Mouse (Mus musculus) lung, embryonic 14.5 days (tissue): ENCODE results near the gene Lypd6b. TPM values are rescaled to one million over a fixed set of nuclear protein-coding genes. Genes with fewer than 3 reads are reported as not detected.

ENCODE experiments used
- ATAC-seq: fragments of 200-750 bp; cut with Nextera tagmentation; 2 replicates; pipeline ENCODE4 v1.8.0; 2017; ENCODE audit warnings: mild to moderate bottlenecking, moderate TSS enrichment, moderate library complexity; ENCODE audit not compliant: insufficient read depth
- DNase-seq: peaks from one replicate; pipeline ENCODE4 v3.0.0-alpha.2; 2015
- H3K27ac ChIP-seq: fragments of 300-500 bp; sonication (generic); 2 replicates; pipeline ENCODE4 v1.5.1; 2014; ENCODE audit warnings: low read depth, mild to moderate bottlenecking, moderate library complexity
- H3K27me3 ChIP-seq: fragments of 300-500 bp; sonication (generic); 2 replicates; pipeline ENCODE4 v1.6.1; 2014; ENCODE audit warnings: low read length, control low read depth; ENCODE audit not compliant: insufficient read depth
- H3K36me3 ChIP-seq: fragments of 300-500 bp; sonication (generic); 2 replicates; pipeline ENCODE4 v1.6.1; 2014; ENCODE audit warnings: control low read depth; ENCODE audit not compliant: insufficient read depth
- H3K4me1 ChIP-seq: fragments of 300-500 bp; sonication (generic); 2 replicates; pipeline ENCODE4 v1.6.1; 2014; ENCODE audit warnings: antibody characterized with exemption, control low read depth; ENCODE audit not compliant: insufficient read depth
- H3K4me2 ChIP-seq: fragments of 300-500 bp; sonication (generic); 2 replicates; pipeline ENCODE4 v1.6.1; 2014; ENCODE audit warnings: mild to moderate bottlenecking
- H3K4me3 ChIP-seq: fragments of 300-500 bp; sonication (generic); 2 replicates; pipeline ENCODE4 v1.5.1; 2014; ENCODE audit warnings: low read depth, low read length
- H3K9ac ChIP-seq: fragments of 300-500 bp; sonication (generic); 2 replicates; pipeline ENCODE4 v1.6.1; 2014
- H3K9me3 ChIP-seq: fragments of 300-500 bp; sonication (generic); 2 replicates; pipeline ENCODE4 v1.6.1; 2016; ENCODE audit warnings: low read depth, low read length, control low read depth
- CTCF ChIP-seq: IDR thresholded peaks from 2 replicates; pipeline ENCODE4 v1.5.1; 2016; ENCODE audit warnings: antibody characterized with exemption, low read depth
- WGBS: fragments of 180-500 bp; shearing (Covaris S2); extraction: QIAGEN DNeasy Blood & Tissue Kit; methylation state at CpG from one replicate; pipeline ENCODE4 v1.1.7; 2014; 5-methylcytosine and 5-hydroxymethylcytosine counted together
- polyA plus RNA-seq: library from polyadenylated mRNA; unstranded; fragments of >200 nt; fragmentation: Nextera tagmentation; extraction: Ambion mirVana; gene quantifications from 2 replicates; pipeline ENCODE4 v1.2.1, GENCODE M21; 2014

Lypd6b gene
- polyA plus RNA-seq, 1 experiment from 2014 or later = 1.2 TPM

- Histone ChIP-seq H3K36me3 (no peaks in the 10 kb centered on the region), H3K4me2 (no peak overlapping the region), H3K4me1 (no peaks in the 10 kb centered on the region; the same call in 1 of the 2 replicates), H3K4me3 (no peak overlapping the region), H3K27me3 (peaks cover 14% of the 10 kb centered on the region; the same call in 1 of the 2 replicates), H3K27ac (no peak overlapping the region), H3K9ac (no peak overlapping the region), H3K9me3 (no peaks in the 10 kb centered on the region)
- no peak for TF ChIP-seq CTCF
- no peak for DNase-seq
- WGBS = 66% methylated on average over 5 of the region's 5 CpGs
- ATAC-seq = no peak
These were observed 17.0 kb upstream of the Lypd6b start for GRCm38 (mm10) chr2:49770440-49770839.

DNA sequence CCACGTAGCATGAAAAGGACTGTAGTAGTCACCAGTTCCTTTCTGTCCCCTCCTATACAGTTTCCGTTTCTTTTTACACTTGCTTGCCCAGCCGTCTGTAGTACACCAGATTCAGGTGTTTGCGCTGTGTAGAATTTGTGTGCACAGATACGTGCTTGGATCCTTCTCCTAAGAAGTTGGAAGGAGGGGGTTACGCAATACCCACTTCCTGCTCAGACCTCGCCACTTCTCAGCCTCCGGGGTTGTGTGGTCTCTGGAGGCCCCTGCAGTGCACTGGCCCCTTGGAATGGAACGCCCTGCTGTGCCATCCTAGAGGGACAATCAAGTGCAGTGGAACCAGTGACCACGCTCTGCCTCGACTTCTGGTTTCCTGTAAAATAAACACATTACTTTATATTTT, 16.3 kb upstream of the Lypd6b start:
- Histone ChIP-seq H3K9ac (no peak overlapping the region), H3K4me3 (no peak overlapping the region), H3K4me2 (no peak overlapping the region), H3K27me3 (peaks cover 14% of the 10 kb centered on the region; the same call in 1 of the 2 replicates), H3K9me3 (no peaks in the 10 kb centered on the region), H3K27ac (no peak overlapping the region), H3K4me1 (no peaks in the 10 kb centered on the region; the same call in 1 of the 2 replicates), H3K36me3 (no peaks in the 10 kb centered on the region)
- DNase-seq = peak; percentile 63
- WGBS = 49% methylated on average over 11 of the region's 11 CpGs
- TF ChIP-seq CTCF = no peak
- ATAC-seq = peak; percentile 62; the same call in 1 of the 2 replicates

GRCm38 (mm10) chr2:49773194-49773931, 14.1 kb upstream of the Lypd6b start:
- H3K27ac ChIP-seq = no peak overlapping the region
- no peaks in the 10 kb centered on the region; the same call in 1 of the 2 replicates for H3K4me1 ChIP-seq
- TF ChIP-seq CTCF = no peak
- H3K4me2 ChIP-seq = no peak overlapping the region
- ATAC-seq (no peak), DNase-seq (peak; percentile 19)
- H3K9me3 ChIP-seq = no peaks in the 10 kb centered on the region
- H3K27me3 ChIP-seq = no peaks in the 10 kb centered on the region
- no peak overlapping the region for H3K4me3 ChIP-seq
- 45% methylated on average over 10 of the region's 10 CpGs for WGBS
- H3K9ac ChIP-seq = no peak overlapping the region
- H3K36me3 ChIP-seq = no peaks in the 10 kb centered on the region

GRCm38 (mm10) chr2:49774180-49774579, 13.3 kb upstream of the Lypd6b start:
- Histone ChIP-seq H3K9ac (no peak overlapping the region), H3K27me3 (no peaks in the 10 kb centered on the region), H3K4me3 (no peak overlapping the region), H3K36me3 (no peaks in the 10 kb centered on the region), H3K27ac (no peak overlapping the region), H3K9me3 (no peaks in the 10 kb centered on the region), H3K4me2 (no peak overlapping the region), H3K4me1 (no peaks in the 10 kb centered on the region; the same call in 1 of the 2 replicates)
- DNase-seq (no peak), ATAC-seq (no peak)
- TF ChIP-seq CTCF = no peak

GRCm38 (mm10) chr2:49775187-49775586, 12.3 kb upstream of the Lypd6b start:
- TF ChIP-seq CTCF = no peak
- Histone ChIP-seq H3K4me2 (no peak overlapping the region), H3K4me3 (no peak overlapping the region), H3K9ac (no peak overlapping the region), H3K9me3 (no peaks in the 10 kb centered on the region), H3K27ac (no peak overlapping the region), H3K27me3 (no peaks in the 10 kb centered on the region), H3K36me3 (no peaks in the 10 kb centered on the region), H3K4me1 (no peaks in the 10 kb centered on the region; the same call in 1 of the 2 replicates)
- DNase-seq (no peak), ATAC-seq (no peak)
- WGBS = 84% methylated on average over 4 of the region's 4 CpGs

- H3K27me3 ChIP-seq = no peaks in the 10 kb centered on the region
- H3K9ac ChIP-seq = no peak overlapping the region
- peak; percentile 42 for TF ChIP-seq CTCF
- no peaks in the 10 kb centered on the region for H3K36me3 ChIP-seq
- H3K4me1 ChIP-seq = no peaks in the 10 kb centered on the region; the same call in 1 of the 2 replicates
- DNase-seq (peak; percentile 41), ATAC-seq (no peak)
- no peak overlapping the region for H3K27ac ChIP-seq
- no peak overlapping the region for H3K4me2 ChIP-seq
- H3K9me3 ChIP-seq = no peaks in the 10 kb centered on the region
- no peak overlapping the region for H3K4me3 ChIP-seq
These were observed 11.8 kb upstream of the Lypd6b start for GRCm38 (mm10) chr2:49775735-49776134.

DNA sequence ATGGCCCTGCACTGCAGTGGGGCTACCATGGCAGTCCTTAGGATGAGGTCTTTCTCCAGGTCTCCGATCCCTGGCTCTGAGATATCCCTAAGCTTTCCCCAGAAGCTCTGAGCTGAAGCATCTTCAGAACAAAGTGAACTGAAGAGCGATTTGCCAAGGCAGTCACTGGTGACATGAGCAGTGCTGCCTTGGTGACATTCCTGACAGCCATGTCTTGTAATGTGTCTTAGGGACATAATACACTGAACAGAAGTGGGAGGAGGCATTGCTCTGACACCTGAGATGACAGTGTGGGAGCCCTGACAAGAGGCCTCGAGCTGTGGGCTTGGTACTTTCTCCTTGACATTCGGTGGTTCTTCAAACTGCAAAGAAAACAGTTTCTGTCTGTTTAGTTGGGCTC, 11.1 kb upstream of the Lypd6b start:
- H3K36me3 ChIP-seq = no peaks in the 10 kb centered on the region
- H3K4me2 ChIP-seq = no peak overlapping the region
- no peak overlapping the region for H3K9ac ChIP-seq
- TF ChIP-seq CTCF = no peak
- no peak overlapping the region for H3K4me3 ChIP-seq
- H3K27ac ChIP-seq = no peak overlapping the region
- no peak for ATAC-seq
- no peaks in the 10 kb centered on the region for H3K9me3 ChIP-seq
- no peaks in the 10 kb centered on the region; the same call in 1 of the 2 replicates for H3K4me1 ChIP-seq
- no peaks in the 10 kb centered on the region for H3K27me3 ChIP-seq
- no peak for DNase-seq
- 73% methylated on average over 4 of the region's 4 CpGs for WGBS
